Mouse (Mus musculus): ENCODE results near the gene Pex6.
"Not testable (repeated sequence)": the region's sequence is repeated elsewhere in the genome, so short reads cannot be mapped to it uniquely, and the experiment has no call there.

Pex6 gene

DNA sequence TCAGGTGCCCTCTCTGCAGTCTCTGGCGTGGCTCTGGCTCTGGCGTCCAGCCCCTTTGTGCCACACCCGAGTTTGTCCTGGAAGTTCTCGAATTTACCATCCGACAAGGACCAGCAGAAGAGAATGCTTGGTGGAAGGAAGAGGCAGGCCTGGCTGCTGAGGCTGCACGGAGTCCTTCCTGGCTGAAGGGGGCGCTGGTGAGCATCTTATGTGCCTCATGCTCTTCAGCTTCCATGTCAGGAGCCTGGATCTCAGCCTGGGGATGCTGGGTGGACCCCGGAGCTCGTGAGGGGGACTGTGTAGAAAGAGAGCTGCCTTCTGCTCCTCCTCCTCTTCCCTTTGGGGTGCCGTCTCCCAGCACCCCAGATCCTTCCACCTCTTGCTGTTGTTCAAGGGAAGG, 24.9 kb downstream of the Pex6 start:
- no peak for DNase-seq

DNA sequence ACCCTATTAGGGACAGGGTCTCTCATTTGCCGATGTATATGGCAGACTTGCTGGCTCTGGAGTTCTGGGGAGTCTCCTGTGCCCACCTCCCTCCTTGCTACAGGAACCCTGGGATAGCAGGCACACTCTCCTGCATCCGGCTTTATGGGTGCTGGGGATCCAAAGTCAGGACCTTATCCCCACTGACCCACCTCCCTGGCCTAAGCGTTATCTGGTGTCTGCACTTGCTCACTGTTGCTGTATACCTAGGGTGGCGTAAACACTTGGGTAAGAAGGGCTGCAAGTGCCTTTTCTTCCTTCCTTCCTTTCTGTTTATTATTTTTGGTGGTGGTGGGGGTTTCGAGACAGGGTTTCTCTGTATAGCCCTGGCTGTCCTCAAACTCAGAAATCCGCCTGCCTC, 30.0 kb downstream of the Pex6 start:
- DNase-seq, result no peak

DNA sequence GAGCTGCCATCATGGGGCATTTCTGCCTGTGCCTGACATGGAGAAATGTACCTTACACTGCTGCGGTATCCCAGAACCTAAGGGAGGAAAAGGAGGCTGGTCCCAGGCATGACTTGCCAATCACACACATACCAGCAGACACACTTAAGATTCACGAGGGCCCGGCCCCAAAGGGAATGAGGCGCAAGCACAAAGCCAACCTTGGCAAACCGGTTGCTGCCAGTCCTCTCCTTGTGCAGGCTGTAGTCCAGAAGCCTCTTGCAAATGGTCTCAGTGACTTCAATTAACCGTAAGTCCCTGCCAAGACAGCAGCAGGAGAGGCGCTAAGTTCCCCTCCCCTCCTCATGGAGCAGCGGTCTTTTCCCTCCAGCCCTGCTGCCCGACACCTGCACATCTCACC, 31.7 kb downstream of the Pex6 start:
- no peak for DNase-seq

DNA sequence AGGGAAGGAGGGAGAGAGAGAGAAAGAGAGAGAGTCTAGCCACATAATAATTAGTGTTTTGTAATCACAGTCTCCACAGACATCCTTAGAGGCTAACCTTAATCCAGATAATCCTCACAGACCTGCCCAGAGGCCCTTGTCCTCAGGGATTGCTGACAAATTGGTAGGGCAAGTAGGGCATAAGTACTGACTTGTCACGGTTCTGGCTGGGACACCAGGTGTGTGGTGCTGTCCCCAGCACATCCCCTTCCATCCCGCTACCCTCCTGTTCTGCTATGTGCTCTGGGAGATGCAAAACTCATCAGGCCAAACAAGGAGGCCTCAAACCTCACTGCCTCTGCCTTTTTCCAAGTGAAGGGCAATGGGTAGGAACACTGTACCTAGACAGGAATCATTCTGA, 34.2 kb downstream of the Pex6 start:
- no peak for DNase-seq

DNA sequence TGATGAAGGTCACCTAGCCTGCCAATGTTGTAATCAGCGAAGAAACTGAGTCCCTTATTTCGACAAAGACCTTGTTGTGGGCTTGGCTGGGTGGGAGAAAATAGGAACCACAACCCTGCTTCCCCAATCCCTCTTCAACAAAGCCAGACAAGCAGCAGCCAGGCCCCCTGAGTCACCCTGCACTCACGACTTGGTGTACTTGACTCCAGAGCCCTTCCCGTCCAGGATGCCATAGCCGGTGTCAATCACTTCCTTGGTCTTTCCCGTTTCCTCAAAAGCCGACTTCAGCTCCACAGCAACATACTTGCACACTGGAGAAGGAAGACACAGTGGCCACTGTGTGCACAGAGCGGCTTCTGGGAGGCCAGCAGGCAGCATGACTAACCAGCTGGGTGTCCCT, 36.0 kb downstream of the Pex6 start:
- no peak for DNase-seq

DNA sequence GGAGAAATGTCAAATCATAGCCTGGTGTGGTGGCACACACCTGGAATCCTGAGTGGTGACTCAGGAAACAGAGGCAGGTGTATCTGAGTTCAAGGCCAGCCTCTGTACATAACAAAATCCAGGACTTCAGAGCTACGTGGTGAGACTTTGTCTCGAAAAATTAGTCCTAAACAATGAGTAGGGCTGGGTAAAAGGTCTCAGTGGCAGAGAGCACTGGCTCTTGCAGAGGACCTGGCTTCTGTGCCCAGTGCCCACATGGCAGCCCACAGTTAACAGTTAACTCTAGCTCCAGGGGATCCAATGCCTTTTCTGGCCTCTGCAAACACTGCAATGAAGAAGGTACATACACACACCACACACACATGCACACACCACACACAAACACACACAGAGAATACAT, 36.5 kb downstream of the Pex6 start:
- no peak for DNase-seq

DNA sequence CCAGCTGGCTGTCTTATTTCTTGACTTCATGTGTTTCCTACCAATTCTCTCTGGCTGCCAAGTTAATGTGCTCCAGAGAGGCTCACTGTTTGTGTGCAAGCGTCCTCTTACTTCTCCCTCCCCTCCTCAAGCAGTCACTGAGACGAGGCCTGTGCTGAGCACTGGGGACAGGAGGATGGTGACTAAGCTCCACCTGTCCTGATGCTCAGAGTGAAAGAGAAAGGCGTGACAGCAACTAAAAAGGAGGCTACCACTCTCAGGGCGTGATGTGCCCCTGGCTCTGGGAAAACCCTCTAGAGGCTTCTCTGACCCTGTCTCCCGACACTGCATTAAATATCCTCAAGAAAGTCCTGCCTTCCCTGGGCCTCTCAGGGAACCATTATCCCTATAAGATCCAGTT, 38.0 kb downstream of the Pex6 start:
- DNase-seq, result no peak

DNA sequence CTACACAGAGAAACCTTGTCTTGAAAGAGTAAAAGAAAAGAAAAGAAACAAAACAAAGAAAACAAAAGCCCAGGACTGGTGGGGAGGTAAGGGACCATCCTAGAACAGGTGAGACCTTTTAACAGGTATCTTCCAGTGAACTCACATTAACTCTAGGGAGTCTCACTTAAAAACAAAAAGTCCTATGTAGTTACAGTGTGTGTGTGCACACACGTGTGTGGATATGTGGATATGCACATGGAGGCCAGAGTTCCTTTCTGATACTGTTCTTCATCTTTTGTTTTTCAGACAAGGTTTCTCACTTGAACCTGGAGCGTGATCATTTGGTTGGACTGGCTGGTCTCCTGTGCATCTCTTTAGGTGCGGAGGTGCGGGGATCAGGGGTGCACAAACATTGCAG, 39.3 kb downstream of the Pex6 start:
- no peak for DNase-seq

DNA sequence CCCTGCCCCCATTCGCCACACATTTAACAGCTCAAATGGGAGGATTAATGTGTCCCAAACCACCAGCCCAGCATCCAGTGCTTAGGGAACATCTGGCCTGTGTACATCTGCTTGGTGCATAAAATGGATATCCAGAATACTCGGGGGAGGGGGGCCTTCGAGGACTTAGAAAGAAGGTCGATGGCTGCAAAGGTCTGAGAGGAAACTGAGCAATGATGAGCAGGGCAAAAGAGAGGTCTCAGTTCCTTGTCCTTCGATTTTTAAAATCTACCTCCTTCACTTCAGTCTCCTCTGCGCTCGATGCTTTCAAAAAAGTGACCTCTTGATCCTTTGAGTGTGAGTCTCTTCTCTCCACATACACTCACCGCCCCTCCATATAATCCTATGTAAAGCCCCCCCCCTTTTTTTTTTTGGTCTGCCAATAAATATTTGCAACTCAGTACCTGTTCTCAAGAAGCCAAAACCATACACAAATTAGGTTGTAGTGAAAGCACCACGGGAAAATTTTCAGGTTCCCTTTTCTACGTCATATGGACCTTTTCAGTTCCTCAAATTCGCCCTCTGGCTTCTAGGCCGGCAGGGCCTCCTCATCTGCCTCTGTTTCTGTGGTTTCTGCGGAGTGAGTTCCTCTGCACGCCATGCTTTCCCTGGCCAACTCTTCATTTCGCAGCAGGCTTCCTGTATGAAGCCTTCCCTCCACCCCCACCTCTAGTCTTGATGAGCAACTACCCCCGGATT, 40.0 kb downstream of the Pex6 start:
- no peak for DNase-seq

DNA sequence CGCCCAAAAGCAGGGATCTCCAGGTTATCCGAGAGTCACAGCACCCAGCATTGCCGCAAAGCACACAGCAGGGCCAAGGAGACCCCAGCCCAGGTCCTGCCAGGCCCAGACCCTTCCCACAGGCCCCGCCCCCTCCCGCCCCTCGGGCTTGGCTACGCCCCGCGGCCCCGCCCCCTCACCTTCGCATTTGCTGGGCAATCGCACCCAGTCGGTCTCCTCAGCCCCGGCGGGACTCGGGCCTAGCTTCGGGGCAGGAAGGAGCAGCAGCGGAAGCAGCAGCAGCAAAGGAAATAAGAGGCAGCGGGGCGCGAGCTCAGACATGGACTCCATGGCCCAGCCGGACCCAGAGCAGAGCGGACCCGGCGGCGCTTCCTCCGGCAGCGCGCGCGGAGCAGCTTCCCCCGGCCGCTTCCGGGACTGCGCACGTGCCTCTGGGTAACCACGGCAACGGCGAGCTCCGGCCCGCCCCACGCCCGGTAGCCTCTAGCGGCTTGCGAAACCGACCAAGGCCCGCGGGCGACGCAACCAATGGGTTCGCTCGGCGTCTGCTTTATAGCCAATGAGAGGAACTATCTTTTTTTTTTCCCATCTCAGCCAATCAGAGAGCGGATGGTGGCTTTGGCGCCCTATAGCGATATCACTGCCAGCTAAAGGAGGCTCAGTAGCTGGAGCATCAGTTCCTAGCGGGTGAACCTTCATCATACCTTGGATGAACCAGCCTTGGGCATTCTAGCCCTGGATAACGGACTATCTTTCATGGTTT, 40.7 kb downstream of the Pex6 start, which contains the start of gene Cnpy3:
Gene Cnpy3 (minus strand): TSS at position 421 of the 763 bp plus-strand sequence.
- peak; percentile 98 for DNase-seq

DNA sequence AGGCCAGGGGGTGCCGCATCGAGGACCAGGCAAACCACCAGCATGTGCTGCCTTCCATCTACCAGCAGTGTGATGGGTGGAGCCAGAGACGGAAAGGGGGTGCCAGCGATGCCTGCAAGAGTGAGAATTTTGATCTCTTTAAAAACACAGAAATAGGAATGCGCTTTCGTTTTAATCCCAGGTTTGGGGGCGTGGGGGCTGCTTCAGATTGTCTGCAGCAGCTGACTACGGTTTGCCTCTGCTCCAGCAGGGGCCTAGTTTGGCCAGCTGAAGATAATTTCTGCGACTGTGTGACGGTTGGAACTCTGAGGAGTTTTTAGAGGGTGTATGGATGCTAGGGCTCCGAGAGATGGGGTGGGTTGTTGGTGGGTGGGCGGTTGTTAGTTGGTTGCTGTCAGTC, 47.5 kb downstream of the Pex6 start:
- DNase-seq, result no peak

DNA sequence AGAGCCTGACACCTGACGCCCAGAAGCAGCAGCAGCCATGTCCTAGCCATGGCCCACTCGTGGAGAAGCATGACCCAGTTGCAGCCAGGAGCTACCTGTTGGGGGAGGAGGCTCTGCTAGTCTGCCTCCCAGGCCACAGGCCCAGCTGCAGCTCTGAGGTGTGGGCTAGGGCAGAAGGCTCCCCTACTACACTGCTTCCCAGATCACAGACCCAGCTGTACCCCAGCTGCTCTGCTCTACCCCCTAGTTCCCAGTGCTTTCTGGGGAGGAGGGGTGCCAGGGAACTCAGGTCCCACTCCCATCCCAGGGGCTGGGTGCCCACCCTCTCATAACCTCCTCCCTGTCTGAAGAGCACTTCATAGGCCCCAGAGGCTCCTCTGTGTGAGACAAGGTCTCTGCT, 52.3 kb downstream of the Pex6 start, which contains the start of gene Ptcra:
Gene Ptcra (minus strand): TSS at position 169 of the 400 bp plus-strand sequence.
- DNase-seq, result no peak

DNA sequence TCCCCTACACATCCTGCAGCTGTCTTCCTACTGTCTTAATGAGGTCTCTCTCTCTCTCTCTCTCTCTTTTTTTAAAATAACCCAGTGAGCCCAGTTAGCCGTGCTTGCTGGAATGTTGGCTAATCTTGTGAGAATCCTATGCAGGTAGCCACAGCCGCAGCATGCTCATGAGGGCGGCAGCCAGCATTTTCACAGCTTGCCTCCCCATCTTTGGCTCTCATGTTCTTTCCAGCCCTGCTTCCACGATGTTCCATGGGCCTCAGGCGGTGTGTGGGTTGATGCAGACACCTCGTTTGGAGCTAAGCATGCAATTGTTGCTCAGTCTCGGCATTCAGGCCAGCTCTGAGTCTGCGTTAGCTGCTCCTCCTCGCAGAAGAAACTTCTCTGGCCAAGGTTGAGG, 53.7 kb downstream of the Pex6 start:
- DNase-seq, result not testable (repeated sequence)

DNA sequence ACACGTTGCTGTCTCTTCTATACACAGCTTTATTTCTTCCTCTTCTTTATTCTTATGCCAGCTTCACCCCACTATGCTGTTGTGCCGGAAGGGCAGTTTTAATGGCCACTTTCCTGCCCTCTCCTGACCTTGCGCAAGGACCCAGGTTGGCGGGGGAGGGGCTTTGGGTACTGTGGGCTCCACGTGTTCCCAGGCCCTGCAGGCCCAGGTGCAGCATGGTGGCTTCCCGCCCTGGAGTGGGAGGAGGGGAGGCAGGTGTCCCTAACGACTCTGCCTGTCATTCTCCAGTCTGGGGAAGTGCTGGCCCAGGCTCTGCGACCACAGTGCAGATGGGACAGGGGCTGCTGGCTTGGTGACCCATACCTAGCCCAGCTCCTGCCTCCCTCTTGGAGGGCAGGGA, 56.6 kb downstream of the Pex6 start:
- DNase-seq, result no peak

DNA sequence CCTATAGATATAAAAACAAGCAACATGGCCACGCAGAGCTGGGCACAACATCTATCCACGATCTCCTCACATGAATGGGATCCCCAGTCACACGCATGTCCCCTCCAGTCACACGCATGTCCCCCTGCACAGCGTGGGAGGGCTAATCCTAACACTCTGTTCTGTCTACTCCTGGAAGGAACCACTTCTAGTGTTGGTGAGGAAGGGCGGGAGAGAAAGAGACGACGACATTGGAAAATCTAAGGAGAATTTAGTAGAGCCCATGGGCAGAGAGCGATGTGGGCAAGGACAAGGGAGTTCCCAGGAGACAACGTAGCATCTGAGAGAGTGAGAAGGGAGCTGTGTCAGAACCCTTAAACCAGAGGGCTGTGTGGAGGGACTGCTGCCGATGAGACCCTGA, 59.3 kb downstream of the Pex6 start:
- no peak for DNase-seq

DNA sequence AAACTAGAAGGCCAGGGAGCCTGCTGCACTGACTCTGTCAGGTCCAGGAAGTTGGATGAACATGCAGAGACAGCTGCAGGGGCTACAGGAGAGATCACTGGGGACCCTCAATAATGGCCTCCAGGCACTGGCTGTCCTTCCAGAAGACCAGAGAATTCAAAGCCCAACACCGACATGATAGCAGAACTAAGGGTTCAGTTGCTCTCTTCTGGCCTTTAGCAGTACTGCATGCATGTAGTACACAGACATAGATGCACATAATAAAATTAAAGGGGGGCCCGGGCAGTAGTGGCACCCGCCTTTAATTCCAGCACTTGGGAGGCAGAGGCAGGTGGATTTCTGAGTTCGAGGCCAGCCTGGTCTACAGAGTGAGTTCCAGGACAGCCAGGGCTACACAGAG, 59.8 kb downstream of the Pex6 start:
- DNase-seq, result no peak

DNA sequence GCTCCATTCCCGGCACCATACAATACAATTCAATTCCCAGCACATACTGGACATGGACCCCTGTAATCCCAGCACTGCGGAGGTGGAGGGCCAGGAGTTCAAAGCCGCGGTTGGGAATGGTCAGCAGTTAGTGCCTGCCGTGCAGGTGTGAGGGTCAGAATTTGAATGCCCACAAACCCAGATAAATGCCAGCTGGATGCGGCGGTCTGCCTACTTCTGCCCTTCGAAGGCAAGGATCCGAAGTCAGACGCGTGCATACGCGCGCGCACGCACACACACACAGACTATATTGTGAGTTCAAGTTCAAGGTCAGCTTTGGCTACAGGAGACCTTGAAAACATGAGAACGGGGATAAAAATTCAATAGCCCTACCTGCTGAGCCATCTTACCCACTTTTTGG, 60.4 kb downstream of the Pex6 start:
- peak; percentile 30 for DNase-seq

DNA sequence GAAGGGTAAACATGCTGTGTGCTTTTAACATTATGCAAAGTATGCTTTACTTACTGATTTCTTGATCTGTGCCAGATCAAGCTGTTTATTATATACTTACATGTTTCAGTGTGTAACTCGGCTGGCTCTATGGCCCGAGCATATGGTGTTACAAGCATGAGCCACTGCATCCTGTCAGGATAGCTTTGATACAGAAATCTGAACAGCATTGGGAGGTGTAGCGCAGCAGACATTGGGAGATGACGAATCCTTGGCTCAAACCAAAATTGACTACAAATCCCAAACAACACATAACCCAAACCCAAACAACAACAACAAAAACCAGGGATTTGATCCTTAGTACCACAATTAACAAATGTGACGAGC, 60.8 kb downstream of the Pex6 start:
- DNase-seq, result no peak

DNA sequence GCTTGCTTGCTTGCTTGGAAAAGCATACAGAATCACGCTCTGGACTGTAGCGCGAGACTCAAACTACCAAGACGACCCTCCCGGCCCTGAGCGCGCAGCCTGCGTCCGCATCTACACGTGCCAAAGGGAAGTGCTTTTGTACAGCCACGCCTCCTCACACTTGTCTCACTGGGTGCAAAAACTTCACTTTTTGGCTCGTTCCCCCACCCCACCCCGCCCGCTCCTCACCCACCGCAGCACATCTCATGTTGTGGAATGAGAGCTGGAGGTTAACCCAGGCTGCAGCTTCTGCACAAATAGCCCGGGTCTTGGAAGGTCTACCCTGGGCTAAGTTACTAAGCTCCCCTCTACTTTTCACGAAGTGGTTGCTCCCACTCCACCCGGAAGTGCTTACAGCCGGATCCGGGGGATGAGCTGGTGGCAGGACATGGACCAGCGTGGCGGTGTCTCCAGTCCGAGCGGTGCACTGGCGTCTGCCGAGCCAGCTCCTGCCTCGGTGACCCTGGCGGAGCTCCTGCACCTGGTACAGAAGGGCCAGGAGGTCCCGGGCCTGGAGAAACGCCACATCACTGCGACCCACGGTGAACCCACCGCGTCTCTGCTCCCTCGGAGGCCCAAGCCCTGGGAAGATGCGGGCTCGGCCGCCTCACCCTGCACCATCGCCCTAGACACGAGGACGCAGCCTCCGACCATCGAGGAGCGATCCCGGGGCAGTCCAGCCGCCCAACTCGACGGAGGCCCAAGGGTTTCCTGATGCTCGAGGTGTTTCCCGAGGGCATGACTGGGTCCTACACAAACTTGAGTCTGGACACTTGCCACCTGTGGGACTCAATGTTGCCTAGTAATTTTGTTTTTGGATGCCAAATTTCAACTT, 61.4 kb downstream of the Pex6 start, which contains the start of gene 2310039H08Rik:
Gene 2310039H08Rik (plus strand): TSS at position 232 of the 874 bp plus-strand sequence.
- DNase-seq, result peak; percentile 75

DNA sequence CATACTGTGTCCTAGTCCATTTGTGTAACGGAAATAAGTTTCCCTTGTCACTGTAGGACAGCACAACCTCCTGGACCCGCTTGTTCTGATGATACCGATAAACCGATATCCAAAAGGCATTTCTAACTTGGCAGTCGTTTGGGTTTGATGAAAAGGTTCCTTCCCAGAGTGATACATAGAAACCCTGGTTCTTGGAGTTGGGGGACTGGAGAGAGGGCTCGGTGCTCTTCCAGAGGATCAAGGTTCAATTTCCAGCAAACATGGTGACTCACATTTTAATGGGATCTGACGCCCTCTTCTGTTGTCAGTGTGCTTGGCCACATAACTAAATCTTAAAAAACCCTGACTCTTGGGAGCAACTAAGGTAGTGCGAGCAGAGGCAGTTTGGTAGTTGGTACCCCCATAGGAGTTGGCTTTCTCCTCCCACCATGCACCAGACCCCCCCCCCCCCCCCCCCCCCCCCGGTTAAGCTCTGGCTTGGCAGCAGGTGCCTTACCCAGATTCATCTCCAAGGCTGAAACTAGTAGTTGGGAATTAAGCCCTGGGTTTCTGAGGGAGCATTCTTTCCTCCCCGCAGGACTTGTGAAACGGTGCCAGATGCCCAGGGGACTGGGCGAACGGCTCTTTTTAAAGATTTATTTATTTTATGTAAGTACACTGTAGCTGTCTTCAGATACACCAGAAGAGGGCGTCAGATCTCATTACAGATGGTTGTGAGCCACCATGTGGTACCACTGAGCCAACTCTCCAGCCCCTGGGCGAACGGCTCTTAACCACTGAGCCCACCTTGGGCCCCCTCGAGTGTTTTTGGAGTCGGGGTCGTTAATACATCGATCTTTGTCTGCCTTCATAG, 62.2 kb downstream of the Pex6 start:
- DNase-seq, result no peak

DNA sequence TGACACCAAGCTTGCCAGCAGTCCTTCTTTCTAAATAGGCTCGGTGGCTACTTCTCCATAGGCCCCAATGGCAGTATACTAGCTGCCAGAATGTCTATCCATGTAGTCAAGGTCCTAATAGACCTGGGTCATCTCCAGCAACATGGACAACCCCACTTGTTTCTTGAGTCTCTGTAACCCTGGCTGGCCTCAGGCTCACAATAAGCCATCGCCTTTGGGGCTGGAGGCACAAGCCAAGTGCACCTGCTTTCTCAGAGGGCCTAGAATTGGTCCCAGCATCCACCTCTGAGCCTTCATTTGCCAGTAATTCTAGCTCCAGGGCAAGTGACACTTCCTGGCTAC, 62.8 kb downstream of the Pex6 start:
- DNase-seq, result no peak

DNA sequence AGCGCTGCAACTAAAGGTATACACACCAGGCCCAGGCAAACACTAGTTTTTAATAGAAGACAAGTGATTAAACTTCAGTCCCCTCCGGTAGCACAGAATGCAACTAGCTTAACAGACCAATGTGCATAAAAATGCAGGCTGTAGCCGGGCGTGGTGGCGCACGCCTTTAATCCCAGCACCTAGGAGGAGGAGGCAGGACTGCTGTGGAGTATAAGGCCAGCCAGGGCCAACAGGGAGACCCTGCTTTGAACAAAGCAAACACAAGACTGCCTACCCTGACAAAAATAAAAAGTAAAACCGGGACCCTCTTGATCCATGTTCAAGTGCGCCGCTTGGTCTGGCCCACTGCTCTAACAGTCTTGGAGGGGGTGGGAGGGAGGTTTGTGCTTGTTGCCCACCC, 63.8 kb downstream of the Pex6 start:
- no peak for DNase-seq

All from cerebellum, adult 11 months (tissue).